Mouse (Mus musculus) adrenal gland, adult (tissue): ENCODE data around the gene Jade1.
A peak's percentile ranks its signal among the peaks of the same experiment; 100 is the strongest.

Source experiments
- DNase-seq, 2 experiments: peaks; one replicate each; pipeline ENCODE4 v3.0.0; 2022 to 2023; ENCODE audit warnings: low spot score in 1 of 2; ENCODE audit not compliant: inconsistent age in 2 of 2

Gene Jade1

GRCm38 (mm10) chr3:41555491-41556381, at the start of gene Jade1:
Gene Jade1 (plus strand): TSS chr3:41555731.
- no peak for DNase-seq

GRCm38 (mm10) chr3:41509441-41509840, 46.1 kb upstream of the Jade1 start:
- peak in 1 of 2 experiments; percentile 65 for DNase-seq

GRCm38 (mm10) chr3:41510191-41510590, 45.3 kb upstream of the Jade1 start:
- no peak for DNase-seq

- no peak for DNase-seq
These were observed 44.8 kb upstream of the Jade1 start for GRCm38 (mm10) chr3:41510750-41511149.

- DNase-seq: no peak
These were observed 41.5 kb upstream of the Jade1 start for GRCm38 (mm10) chr3:41514003-41514402.

GRCm38 (mm10) chr3:41514683-41515305, 40.7 kb upstream of the Jade1 start:
- no peak for DNase-seq

GRCm38 (mm10) chr3:41516961-41517518, 38.5 kb upstream of the Jade1 start:
- DNase-seq: no peak

GRCm38 (mm10) chr3:41520925-41521324, 34.6 kb upstream of the Jade1 start:
- no peak for DNase-seq

GRCm38 (mm10) chr3:41521733-41522132, 33.8 kb upstream of the Jade1 start:
- no peak for DNase-seq

- peak; percentile 61 to 80 for DNase-seq
These were observed 33.1 kb upstream of the Jade1 start for GRCm38 (mm10) chr3:41522226-41523005.

- no peak for DNase-seq
These were observed 32.5 kb upstream of the Jade1 start for GRCm38 (mm10) chr3:41523006-41523375.

GRCm38 (mm10) chr3:41523460-41523859, 32.1 kb upstream of the Jade1 start:
- DNase-seq: no peak

- no peak for DNase-seq
These were observed 27.1 kb upstream of the Jade1 start for GRCm38 (mm10) chr3:41528291-41528969.

- DNase-seq: peak in 1 of 2 experiments; percentile 18
These were observed 25.4 kb upstream of the Jade1 start for GRCm38 (mm10) chr3:41530156-41530555.

- DNase-seq: no peak
These were observed 24.0 kb upstream of the Jade1 start for GRCm38 (mm10) chr3:41531541-41531940.

GRCm38 (mm10) chr3:41532109-41532508, 23.4 kb upstream of the Jade1 start:
- no peak for DNase-seq

- DNase-seq: peak in 1 of 2 experiments; percentile 29
These were observed 21.9 kb upstream of the Jade1 start for GRCm38 (mm10) chr3:41533660-41534059.

- DNase-seq: no peak
These were observed 17.6 kb upstream of the Jade1 start for GRCm38 (mm10) chr3:41537957-41538356.

- peak in 1 of 2 experiments; percentile 54 for DNase-seq
These were observed 14.2 kb upstream of the Jade1 start for GRCm38 (mm10) chr3:41541313-41541712.

GRCm38 (mm10) chr3:41544451-41544850, 11.1 kb upstream of the Jade1 start:
- DNase-seq: peak; percentile 58 to 85

GRCm38 (mm10) chr3:41547289-41547688, 8.2 kb upstream of the Jade1 start:
- DNase-seq: peak; percentile 75 to 87
